Mouse (Mus musculus) v-Abl transformed pro-B cells (cell line): ENCODE data around the gene Cep170.

Experiments
- in situ Hi-C, 2 experiments: fragments of 400-800 bp; cut with MboI; formaldehyde crosslinking; loops; one replicate each; pipeline ENCODE4 v1.15.1; 2025; ENCODE audit not compliant: unreplicated experiment in 2 of 2

Cep170 gene

GRCm38 (mm10) chr1:176814036-176814420 is at the start of gene Cep170:
Cep170 (minus strand) TSS chr1:176814067.
- in situ Hi-C loops = loop anchor here (10.0 to 25.0 kb wide), 2 partner anchors 981 to 1177 kb away; partner anchors contain the start of genes Fh1 (in 2 of the 2) and Adss (in 1 of the 2)

- in situ Hi-C loops = loop anchor here (5.0 to 25.0 kb wide), 6 partner anchors 150 to 1825 kb away; no protein-coding TSS in a partner anchor
Observed at GRCm38 (mm10) chr1:176861981-176862644, 48.2 kb upstream of the Cep170 start.

- in situ Hi-C loops = loop anchor here (10.0 to 25.0 kb wide), 4 partner anchors 58 to 1816 kb away; no protein-coding TSS in a partner anchor
Observed at GRCm38 (mm10) chr1:176852813-176853590, 39.1 kb upstream of the Cep170 start.

GRCm38 (mm10) chr1:176851401-176851800 is 37.5 kb upstream of the Cep170 start:
- in situ Hi-C loops = loop anchor here (10.0 to 25.0 kb wide), 4 partner anchors 57 to 1814 kb away; no protein-coding TSS in a partner anchor

GRCm38 (mm10) chr1:176849377-176849776 is 35.5 kb upstream of the Cep170 start:
- in situ Hi-C loops = loop anchor here in 1 of 2 experiments (5.0 to 25.0 kb wide), 2 partner anchors 117 to 1488 kb away; partner anchors contain the start of gene Hnrnpu

- in situ Hi-C loops = loop anchor here in 1 of 2 experiments (5.0 to 25.0 kb wide), 2 partner anchors 116 to 1489 kb away; partner anchors contain the start of gene Hnrnpu
Observed at GRCm38 (mm10) chr1:176848613-176849290, 34.9 kb upstream of the Cep170 start.

- in situ Hi-C loops = loop anchor here in 1 of 2 experiments (5.0 to 25.0 kb wide), 2 partner anchors 115 to 1490 kb away; partner anchors contain the start of gene Hnrnpu
Observed at GRCm38 (mm10) chr1:176847118-176847859, 33.4 kb upstream of the Cep170 start.

- in situ Hi-C loops = loop anchor here in 1 of 2 experiments (5.0 to 25.0 kb wide), 2 partner anchors 113 to 1492 kb away; partner anchors contain the start of gene Hnrnpu
Observed at GRCm38 (mm10) chr1:176845082-176845977, 31.5 kb upstream of the Cep170 start.

- in situ Hi-C loops = loop anchor here in 1 of 2 experiments (25.0 kb wide), 1 partner anchor 1501 kb away; the partner anchor contains the start of gene Hnrnpu
Observed at GRCm38 (mm10) chr1:176836562-176836961, 22.7 kb upstream of the Cep170 start.

- in situ Hi-C loops = loop anchor here in 1 of 2 experiments (25.0 kb wide), 1 partner anchor 1502 kb away; the partner anchor contains the start of gene Hnrnpu
Observed at GRCm38 (mm10) chr1:176835501-176836294, 21.8 kb upstream of the Cep170 start.

GRCm38 (mm10) chr1:176834880-176835279 is 21.0 kb upstream of the Cep170 start:
- in situ Hi-C loops = loop anchor here in 1 of 2 experiments (25.0 kb wide), 1 partner anchor 1502 kb away; the partner anchor contains the start of gene Hnrnpu

GRCm38 (mm10) chr1:176833948-176834347 is 20.1 kb upstream of the Cep170 start:
- in situ Hi-C loops = loop anchor here in 1 of 2 experiments (25.0 kb wide), 1 partner anchor 1503 kb away; the partner anchor contains the start of gene Hnrnpu

- in situ Hi-C loops = loop anchor here in 1 of 2 experiments (25.0 kb wide), 1 partner anchor 1504 kb away; the partner anchor contains the start of gene Hnrnpu
Observed at GRCm38 (mm10) chr1:176833257-176833656, 19.4 kb upstream of the Cep170 start.

GRCm38 (mm10) chr1:176832607-176833006 is 18.7 kb upstream of the Cep170 start:
- in situ Hi-C loops = loop anchor here in 1 of 2 experiments (25.0 kb wide), 1 partner anchor 1505 kb away; the partner anchor contains the start of gene Hnrnpu

- in situ Hi-C loops = loop anchor here in 1 of 2 experiments (25.0 kb wide), 1 partner anchor 1505 kb away; the partner anchor contains the start of gene Hnrnpu
Observed at GRCm38 (mm10) chr1:176832071-176832470, 18.2 kb upstream of the Cep170 start.

GRCm38 (mm10) chr1:176828666-176829065 is 14.8 kb upstream of the Cep170 start:
- in situ Hi-C loops = loop anchor here in 1 of 2 experiments (25.0 kb wide), 1 partner anchor 1509 kb away; the partner anchor contains the start of gene Hnrnpu

GRCm38 (mm10) chr1:176827945-176828485 is 14.1 kb upstream of the Cep170 start:
- in situ Hi-C loops = loop anchor here in 1 of 2 experiments (25.0 kb wide), 1 partner anchor 1509 kb away; the partner anchor contains the start of gene Hnrnpu
